Mouse (Mus musculus) lung, embryonic 16.5 days (tissue): ENCODE measurements around the gene Nell2. TPM values are rescaled to one million over a fixed set of nuclear protein-coding genes. Genes with fewer than 3 reads are reported as not detected.

Experiments used
- ATAC-seq: fragments of 200-750 bp; cut with Nextera tagmentation; 2 replicates; pipeline ENCODE4 v1.8.0; 2017; ENCODE audit warnings: low read depth, mild to moderate bottlenecking, moderate library complexity
- H3K27ac ChIP-seq: fragments of 300-500 bp; sonication (generic); 2 replicates; pipeline ENCODE4 v1.5.1; 2014; ENCODE audit warnings: mild to moderate bottlenecking, control low read depth, low read length
- H3K27me3 ChIP-seq: fragments of 300-500 bp; sonication (generic); 2 replicates; pipeline ENCODE4 v1.6.1; 2014; ENCODE audit warnings: low read depth, low read length, mixed read lengths; ENCODE audit not compliant: control insufficient read depth, insufficient read depth
- H3K36me3 ChIP-seq: fragments of 300-500 bp; sonication (generic); 2 replicates; pipeline ENCODE4 v1.6.1; 2014; ENCODE audit warnings: low read length; ENCODE audit not compliant: control insufficient read depth, insufficient read depth
- H3K4me1 ChIP-seq: fragments of 300-500 bp; sonication (generic); replicated peaks from 2 replicates; pipeline ENCODE4 v1.6.1; 2014; ENCODE audit warnings: low read length, mixed read lengths; ENCODE audit not compliant: control insufficient read depth, insufficient read depth
- H3K4me2 ChIP-seq: fragments of 300-500 bp; sonication (generic); 2 replicates; pipeline ENCODE4 v1.6.1; 2014; ENCODE audit warnings: low read depth, low read length, control low read depth
- H3K4me3 ChIP-seq: fragments of 300-500 bp; sonication (generic); 2 replicates; pipeline ENCODE4 v1.5.1; 2014; ENCODE audit warnings: mild to moderate bottlenecking, low read length, control low read depth
- H3K9ac ChIP-seq: fragments of 300-500 bp; sonication (generic); 2 replicates; pipeline ENCODE4 v1.6.1; 2014; ENCODE audit warnings: low read length, control low read depth
- H3K9me3 ChIP-seq: fragments of 300-500 bp; sonication (generic); 2 replicates; pipeline ENCODE4 v1.6.1; 2016; ENCODE audit warnings: low read length; ENCODE audit not compliant: control insufficient read depth
- WGBS: fragments of 180-500 bp; shearing (Covaris S2); extraction: QIAGEN DNeasy Blood & Tissue Kit; methylation state at CpG from one replicate; pipeline ENCODE4 v1.1.7; 2014; 5-methylcytosine and 5-hydroxymethylcytosine counted together
- polyA plus RNA-seq: library from polyadenylated mRNA; unstranded; fragments of >200 nt; fragmentation: Nextera tagmentation; extraction: Ambion mirVana; gene quantifications from 2 replicates; pipeline ENCODE4 v1.2.1, GENCODE M21; 2015

Gene Nell2
- polyA plus RNA-seq, 1 experiment from 2014 or later, result 1.2 TPM

DNA sequence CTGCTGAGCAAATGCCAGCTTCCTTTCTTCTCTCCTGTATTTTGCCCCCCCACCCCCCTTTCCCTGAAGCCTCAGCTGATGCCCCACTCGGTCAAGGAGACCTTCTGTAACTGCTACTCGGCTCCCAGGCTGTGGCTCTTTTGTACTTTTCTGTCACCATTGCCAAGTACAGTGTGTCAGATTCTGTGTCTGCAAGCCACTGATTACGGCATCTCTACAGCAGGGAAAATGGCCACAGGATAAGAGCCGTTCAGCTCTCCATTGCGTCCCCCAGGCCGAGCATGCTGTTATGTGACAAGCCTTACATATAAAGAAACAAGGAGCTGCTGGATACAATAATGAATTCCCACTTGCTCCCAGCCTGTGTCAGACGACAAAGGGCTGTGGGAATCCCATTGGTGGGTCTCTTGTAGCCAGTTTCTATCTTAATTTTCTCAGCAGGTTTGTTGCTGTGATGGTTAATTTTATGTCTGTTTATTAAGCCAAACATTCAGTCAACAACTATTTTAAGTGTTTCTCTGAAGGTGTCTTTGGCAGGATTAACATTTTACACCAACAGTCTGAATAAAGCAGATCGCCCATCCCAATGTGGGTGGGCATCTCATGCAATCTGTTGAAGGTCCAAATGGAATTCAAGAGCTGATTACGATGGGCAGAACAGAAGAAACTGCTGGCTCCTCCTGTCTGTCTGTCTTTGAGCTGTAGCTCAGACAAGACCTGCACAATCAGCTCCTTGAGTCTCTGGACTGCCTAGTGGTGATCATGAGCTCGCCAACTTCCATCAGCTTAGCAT lies 391.1 kb downstream of the Nell2 start:
- Histone ChIP-seq H3K9me3 (no peaks in the 10 kb centered on the region), H3K27ac (no peak overlapping the region), H3K4me3 (no peak overlapping the region), H3K4me1 (0 out of 2 replicates have a peak, but pooled peaks cover 2% of the 10 kb centered on the region), H3K9ac (no peak overlapping the region), H3K36me3 (no peaks in the 10 kb centered on the region), H3K27me3 (no peaks in the 10 kb centered on the region), H3K4me2 (no peak overlapping the region)
- WGBS, result 71% methylated on average over 10 of the region's 10 CpGs
- no peak for ATAC-seq

DNA sequence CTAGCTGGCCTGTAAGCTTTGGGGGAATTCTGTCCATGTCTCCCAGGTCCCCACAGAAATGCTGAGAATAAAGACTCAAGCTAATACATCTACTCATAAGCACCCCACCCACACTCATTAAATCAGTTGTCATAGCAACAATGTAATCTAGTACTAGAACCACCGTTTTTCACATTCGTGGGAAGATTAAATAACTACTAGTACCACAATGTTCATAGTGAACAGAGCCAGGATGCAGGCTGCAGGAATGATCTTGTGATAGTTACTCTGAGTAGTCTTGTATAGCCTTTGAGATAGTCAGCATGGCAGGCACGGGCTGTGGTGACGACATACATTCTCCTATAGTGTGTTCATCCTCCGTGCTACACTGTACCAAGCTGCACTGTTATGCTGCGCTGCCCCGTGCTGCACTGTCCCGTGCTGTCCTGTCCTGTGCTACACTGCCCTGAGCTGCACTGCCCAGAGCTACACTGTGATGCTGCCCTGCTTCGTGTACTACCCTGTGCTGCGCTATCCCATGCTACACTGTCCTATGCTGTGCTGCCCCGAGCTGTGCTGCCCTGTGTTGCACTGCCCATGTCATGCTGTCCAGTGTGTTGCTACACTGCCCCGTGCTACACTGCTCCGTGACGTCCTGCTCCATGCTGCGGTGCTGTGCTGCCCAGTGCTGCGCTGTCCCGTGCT lies 392.3 kb downstream of the Nell2 start:
- Histone ChIP-seq H3K4me1 (0 out of 2 replicates have a peak, but pooled peaks cover 2% of the 10 kb centered on the region), H3K36me3 (no peaks in the 10 kb centered on the region), H3K9me3 (no peaks in the 10 kb centered on the region), H3K27ac (no peak overlapping the region), H3K4me2 (no peak overlapping the region), H3K4me3 (no peak overlapping the region), H3K9ac (no peak overlapping the region), H3K27me3 (no peaks in the 10 kb centered on the region)
- WGBS, result 87% methylated on average over 17 of the region's 17 CpGs
- peak; percentile 34; the same call in 1 of the 2 replicates for ATAC-seq

DNA sequence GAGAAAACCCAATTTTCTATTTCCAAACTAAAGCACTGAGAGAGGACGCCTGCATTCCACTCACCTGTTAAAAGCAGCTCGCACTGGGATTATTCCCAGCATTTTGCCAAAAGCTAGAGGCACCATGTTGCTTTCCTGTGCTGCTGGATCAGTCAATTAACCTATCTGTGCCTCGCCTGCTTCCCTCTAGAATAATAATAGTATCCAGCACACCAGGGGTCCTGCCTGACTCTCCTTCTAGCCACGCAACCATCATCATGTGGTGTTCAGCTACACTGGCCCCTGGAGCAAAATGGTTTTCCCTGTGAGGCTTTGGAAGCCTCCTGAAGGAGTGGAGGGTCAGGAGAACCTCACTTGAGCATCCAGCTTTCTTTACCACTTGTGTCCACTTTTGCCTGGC lies 397.0 kb downstream of the Nell2 start:
- Histone ChIP-seq H3K27me3 (no peaks in the 10 kb centered on the region), H3K4me3 (no peak overlapping the region), H3K9me3 (no peaks in the 10 kb centered on the region), H3K4me1 (no peaks in the 10 kb centered on the region), H3K4me2 (no peak overlapping the region), H3K27ac (no peak overlapping the region), H3K36me3 (no peaks in the 10 kb centered on the region), H3K9ac (no peak overlapping the region)
- no peak for ATAC-seq
- 64% methylated on average over 4 of the region's 4 CpGs for WGBS

DNA sequence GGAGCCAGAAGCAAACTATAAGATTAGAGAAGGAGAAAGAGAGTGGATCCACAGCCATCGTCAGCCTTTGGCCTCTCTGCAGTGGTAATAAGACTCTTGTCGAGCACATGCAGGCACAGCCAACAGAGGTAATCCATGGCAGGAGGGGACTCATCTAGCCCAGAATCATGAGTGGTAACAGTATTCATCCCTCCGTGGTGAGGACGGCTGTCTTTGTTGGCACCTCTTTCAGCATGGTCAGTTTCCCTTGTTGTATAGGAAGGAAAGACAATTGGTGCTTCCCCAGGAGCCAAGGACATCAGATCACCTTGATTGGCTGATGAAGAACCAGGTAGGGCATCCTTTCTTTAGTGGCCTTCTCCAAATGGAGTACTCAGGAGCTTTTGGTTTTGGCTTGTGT lies 419.7 kb downstream of the Nell2 start:
- no peaks in the 10 kb centered on the region for H3K9me3 ChIP-seq
- ATAC-seq, result no peak
- no peak overlapping the region for H3K4me2 ChIP-seq
- no peaks in the 10 kb centered on the region for H3K27me3 ChIP-seq
- H3K4me3 ChIP-seq, result no peak overlapping the region
- H3K4me1 ChIP-seq, result no peaks in the 10 kb centered on the region
- WGBS, result 81% methylated on average over 4 of the region's 4 CpGs
- no peaks in the 10 kb centered on the region for H3K36me3 ChIP-seq
- H3K9ac ChIP-seq, result no peak overlapping the region
- H3K27ac ChIP-seq, result no peak overlapping the region

DNA sequence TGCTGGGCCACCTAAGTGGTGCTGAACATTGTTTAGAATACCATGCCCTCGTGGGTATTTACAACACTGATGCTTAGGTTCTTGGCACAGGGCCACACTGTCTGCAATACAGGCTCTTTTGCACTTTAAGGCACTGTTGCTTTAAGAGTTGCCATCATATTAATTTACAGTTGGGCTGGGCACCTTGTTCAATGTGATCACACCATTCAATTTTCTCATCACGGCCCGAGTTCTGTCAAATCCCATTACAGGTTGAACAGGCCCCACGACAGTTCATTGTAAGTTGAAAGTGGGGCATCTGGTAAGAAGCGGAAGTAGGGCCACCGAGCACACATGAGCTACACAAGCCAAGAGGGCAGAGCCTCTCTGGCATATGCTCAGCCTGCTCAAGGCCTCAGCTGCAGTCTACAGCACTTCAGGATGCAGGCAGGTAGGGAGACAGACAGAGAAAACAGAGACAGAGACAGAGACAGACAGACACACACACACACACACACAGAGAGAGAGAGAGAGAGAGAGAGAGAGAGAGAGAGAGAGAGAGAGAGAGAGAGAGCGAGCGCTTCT lies 421.0 kb downstream of the Nell2 start:
- Histone ChIP-seq H3K9ac (no peak overlapping the region), H3K4me3 (no peak overlapping the region), H3K9me3 (no peaks in the 10 kb centered on the region), H3K4me2 (no peak overlapping the region), H3K4me1 (no peaks in the 10 kb centered on the region), H3K36me3 (no peaks in the 10 kb centered on the region), H3K27ac (no peak overlapping the region), H3K27me3 (no peaks in the 10 kb centered on the region)
- no peak for ATAC-seq
- WGBS, result 71% methylated on average over 8 of the region's 8 CpGs

DNA sequence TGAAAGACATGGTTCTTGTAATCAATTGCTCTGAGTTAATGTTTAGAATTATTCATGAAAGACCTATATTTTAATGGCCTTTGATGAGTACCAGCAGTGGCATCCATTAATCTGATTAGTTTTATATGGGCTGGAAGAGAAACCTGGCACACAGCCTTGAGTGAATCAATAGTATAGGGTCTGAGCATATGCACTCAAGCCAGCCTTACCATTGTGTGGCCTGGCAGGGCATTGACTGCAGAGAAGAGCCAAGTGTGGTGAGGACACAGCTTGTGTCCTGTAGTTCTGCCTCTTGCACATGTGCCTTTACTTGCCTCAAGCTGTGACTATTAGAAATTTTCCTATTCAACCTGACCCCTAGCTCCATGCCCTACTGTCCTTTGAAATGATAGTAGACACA lies 426.8 kb downstream of the Nell2 start:
- H3K9me3 ChIP-seq, result no peaks in the 10 kb centered on the region
- H3K27me3 ChIP-seq, result no peaks in the 10 kb centered on the region
- H3K27ac ChIP-seq, result no peak overlapping the region
- ATAC-seq, result no peak
- no peak overlapping the region for H3K4me2 ChIP-seq
- H3K36me3 ChIP-seq, result no peaks in the 10 kb centered on the region
- H3K4me1 ChIP-seq, result no peaks in the 10 kb centered on the region
- H3K4me3 ChIP-seq, result no peak overlapping the region
- no peak overlapping the region for H3K9ac ChIP-seq

DNA sequence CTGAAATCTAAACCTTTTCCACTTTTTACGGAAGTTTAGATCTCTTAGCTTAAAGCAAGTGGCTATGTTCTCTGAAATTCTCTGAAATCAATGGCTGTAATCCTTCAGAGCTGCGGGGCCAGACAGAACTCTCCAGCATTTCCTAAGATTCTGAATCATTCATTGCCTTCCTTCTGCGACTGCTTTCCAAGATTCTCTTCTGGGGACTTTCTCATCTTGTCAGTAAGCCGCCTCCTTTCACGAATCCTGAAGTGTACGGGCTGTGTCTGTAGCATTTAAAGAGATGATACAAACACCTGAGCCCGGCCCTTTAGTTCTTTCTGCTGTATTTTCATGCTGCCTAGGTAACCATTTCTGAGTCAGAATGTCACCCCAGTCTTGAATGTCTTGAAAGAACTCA lies 428.2 kb downstream of the Nell2 start:
- ATAC-seq, result no peak
- H3K36me3 ChIP-seq, result no peaks in the 10 kb centered on the region
- H3K27me3 ChIP-seq, result no peaks in the 10 kb centered on the region
- H3K9me3 ChIP-seq, result no peaks in the 10 kb centered on the region
- H3K4me1 ChIP-seq, result no peaks in the 10 kb centered on the region
- 80% methylated on average over 7 of the region's 7 CpGs for WGBS
- H3K27ac ChIP-seq, result no peak overlapping the region
- no peak overlapping the region for H3K9ac ChIP-seq
- no peak overlapping the region for H3K4me2 ChIP-seq
- no peak overlapping the region for H3K4me3 ChIP-seq

DNA sequence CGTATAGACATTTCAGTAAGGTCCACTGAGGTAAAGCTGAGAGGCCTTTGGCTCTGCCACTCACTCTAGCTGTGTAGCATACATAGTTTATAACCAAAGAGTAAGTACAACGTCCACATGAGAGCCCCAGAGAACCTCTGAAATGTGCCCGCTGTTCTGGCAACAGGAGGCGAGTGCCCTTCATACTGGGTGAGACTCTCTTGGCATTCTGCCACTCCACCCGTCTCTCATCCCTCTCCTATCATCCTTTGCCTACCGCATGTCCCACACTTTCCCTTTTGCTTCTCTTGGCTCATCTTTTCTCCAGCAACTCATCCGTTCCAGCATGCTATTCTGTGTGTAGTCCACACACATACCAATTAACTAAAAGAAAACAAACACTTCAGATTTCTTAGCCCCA lies 442.4 kb downstream of the Nell2 start:
- Histone ChIP-seq H3K36me3 (no peaks in the 10 kb centered on the region), H3K27me3 (no peaks in the 10 kb centered on the region), H3K4me1 (no peaks in the 10 kb centered on the region), H3K27ac (no peak overlapping the region), H3K4me3 (no peak overlapping the region), H3K4me2 (no peak overlapping the region), H3K9ac (no peak overlapping the region), H3K9me3 (no peaks in the 10 kb centered on the region)
- 53% methylated on average over 7 of the region's 7 CpGs for WGBS
- ATAC-seq, result no peak

DNA sequence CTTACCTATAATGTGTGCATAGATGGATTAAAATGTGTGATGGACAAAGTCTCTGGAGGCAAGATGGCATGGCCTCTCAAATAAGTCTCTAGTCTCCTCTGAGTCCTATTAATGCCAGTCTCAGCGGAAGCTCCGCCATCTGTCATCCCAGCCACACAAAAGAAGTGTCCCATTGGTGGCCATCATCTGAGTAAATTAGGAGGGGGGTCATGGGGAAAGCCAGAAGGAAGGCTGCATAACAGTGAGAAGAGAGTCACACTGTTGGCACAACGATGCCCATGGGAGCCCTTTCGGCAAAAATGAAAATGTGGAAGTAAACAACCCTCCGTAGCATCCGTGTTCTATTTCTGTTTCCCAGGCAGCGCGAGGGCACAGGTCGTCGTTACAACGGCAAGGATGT lies 446.7 kb downstream of the Nell2 start:
- no peaks in the 10 kb centered on the region for H3K4me1 ChIP-seq
- no peak overlapping the region for H3K9ac ChIP-seq
- no peak overlapping the region for H3K27ac ChIP-seq
- H3K36me3 ChIP-seq, result no peaks in the 10 kb centered on the region
- H3K9me3 ChIP-seq, result no peaks in the 10 kb centered on the region
- no peak overlapping the region for H3K4me3 ChIP-seq
- no peak for ATAC-seq
- no peaks in the 10 kb centered on the region for H3K27me3 ChIP-seq
- no peak overlapping the region for H3K4me2 ChIP-seq
- WGBS, result 82% methylated on average over 11 of the region's 11 CpGs
